ENCODE assay signal across 21 mouse cellular contexts in the genomic region with DNA sequence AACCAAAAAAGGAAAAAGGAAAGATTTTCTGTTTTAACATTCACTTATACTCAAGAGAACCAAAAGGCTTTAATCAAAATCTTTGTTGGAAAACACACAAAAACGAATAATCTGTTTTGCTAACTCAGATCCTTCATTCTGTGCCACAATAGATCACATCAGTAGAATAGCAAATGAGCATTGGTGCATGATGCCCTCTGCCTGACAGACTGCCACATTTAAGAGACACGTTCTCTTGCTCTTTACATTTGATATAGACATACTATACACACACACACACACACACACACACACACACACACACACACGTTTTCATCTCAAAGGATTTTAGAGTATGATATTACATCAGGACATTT.
"Had no signal": no experiment of that assay in that cellular context is flagged by ENCODE, and none has a peak within 500 bp of the region (broad histone marks: within the 10 kb centered on the region; RNA-seq: fewer than 3 reads in every experiment).

No protein-coding gene starts in this region.

- H3K36me3 ChIP-seq: kidney, embryonic 15.5 days; limb, embryonic 10.5 days; limb, embryonic 13.5 days; liver, embryonic 12.5 days; liver, embryonic 15.5 days; lung, embryonic 15.5 days had no signal

- H3K27me3 ChIP-seq: kidney, embryonic 15.5 days; limb, embryonic 13.5 days; liver, embryonic 12.5 days; liver, embryonic 15.5 days; lung, embryonic 15.5 days had no signal

- H3K9ac ChIP-seq: kidney, embryonic 15.5 days; limb, embryonic 13.5 days; liver, embryonic 12.5 days; liver, embryonic 15.5 days; lung, embryonic 15.5 days had no signal

- H3K4me1 ChIP-seq: kidney, embryonic 15.5 days; limb, embryonic 10.5 days; limb, embryonic 13.5 days; liver, embryonic 12.5 days; liver, embryonic 15.5 days; lung, embryonic 15.5 days had no signal

- H3K4me2 ChIP-seq: kidney, embryonic 15.5 days; limb, embryonic 13.5 days; liver, embryonic 12.5 days; liver, embryonic 15.5 days; lung, embryonic 15.5 days had no signal

- DNase-seq: kidney, adult 11 months; kidney, adult 8-10 months; kidney, postnatal 10 days; kidney, postnatal 36 days; layer of hippocampus, adult 9-11 months; liver; lung, adult 18-20 months; lung, postnatal 14 days; lung, postnatal 4 days; midbrain, embryonic 14.5 days; right cerebral cortex, postnatal 25 days; spleen, adult 18-20 months; thymus, adult 18-20 months; thymus, postnatal 36 days had no signal

- H3K9me3 ChIP-seq: kidney, embryonic 15.5 days; limb, embryonic 10.5 days; limb, embryonic 13.5 days; liver, embryonic 12.5 days; liver, embryonic 15.5 days; lung, embryonic 15.5 days had no signal

- ATAC-seq: liver, embryonic 12.5 days had no signal

- H3K27ac ChIP-seq: kidney, embryonic 15.5 days; layer of hippocampus, adult 2 months; limb, embryonic 10.5 days; limb, embryonic 13.5 days; liver, embryonic 12.5 days; liver, embryonic 15.5 days; lung, embryonic 15.5 days had no signal

- H3K4me3 ChIP-seq: kidney, embryonic 15.5 days; layer of hippocampus, adult 2 months; limb, embryonic 10.5 days; limb, embryonic 13.5 days; liver, embryonic 12.5 days; liver, embryonic 15.5 days; lung, embryonic 15.5 days had no signal
